Mouse (Mus musculus) telencephalon, adult 2 months (tissue): ENCODE results near the gene Il15ra.
A peak's percentile ranks its signal among the peaks of the same experiment; 100 is the strongest.

ENCODE experiments used
- DNase-seq: peaks from one replicate; pipeline ENCODE4 v3.0.0-alpha.2; 2011; ENCODE audit warnings: low read depth, low spot score

The Il15ra gene

DNA sequence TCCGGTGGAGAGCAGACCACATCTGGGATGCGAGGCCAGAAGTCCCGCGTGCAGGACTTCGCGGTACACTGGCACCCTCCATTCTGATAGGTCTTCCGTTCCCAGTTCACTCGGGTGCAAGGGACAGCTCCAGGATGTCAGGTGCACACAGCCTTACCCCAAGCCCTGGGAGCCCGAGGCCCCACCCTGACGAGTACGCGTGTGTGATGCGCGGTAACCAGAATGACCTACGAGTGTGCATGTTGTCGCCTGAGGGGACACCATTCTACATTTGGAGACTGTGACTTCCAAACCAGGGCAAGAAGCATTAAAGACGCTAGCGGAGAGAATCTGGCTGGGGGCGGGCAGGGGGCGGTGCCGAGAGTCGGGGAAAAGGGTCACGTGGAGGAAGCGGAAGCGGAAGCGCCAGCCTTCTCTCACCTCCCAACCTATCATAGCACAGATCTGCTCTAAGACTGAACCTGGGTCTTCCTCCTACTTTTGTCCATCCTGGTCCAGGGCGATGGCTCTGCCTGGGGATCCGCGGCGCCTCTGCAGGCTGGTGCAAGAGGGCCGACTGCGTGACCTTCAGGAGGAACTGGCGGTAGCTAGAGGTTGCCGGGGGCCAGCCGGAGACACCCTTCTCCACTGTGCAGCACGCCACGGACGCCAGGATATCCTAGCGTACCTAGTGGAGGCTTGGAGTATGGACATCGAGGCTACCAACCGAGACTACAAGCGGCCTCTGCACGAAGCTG, 73.2 kb downstream of the Il15ra start:
- DNase-seq: peak; percentile 95
